Mouse (Mus musculus) CH12.LX (cell line): ENCODE measurements at regions not wholly inside any gene's neighbourhood (a gene's known extent, or its start where the extent isn't known, plus 50 kb on each side); places are given as distances from the start of the nearest gene placed in this dataset.

Experiments used
- DNase-seq: peaks from one replicate; pipeline ENCODE4 v3.0.0-alpha.2; 2013; ENCODE audit errors: extremely low read depth
- H3K27ac ChIP-seq: 2 replicates; pipeline ENCODE4 v1.5.1; 2012; ENCODE audit warnings: low read depth, mild to moderate bottlenecking, control low read depth, moderate library complexity; ENCODE audit not compliant: insufficient read depth
- H3K27me3 ChIP-seq: replicated peaks from 2 replicates; pipeline ENCODE3; 2012; ENCODE audit warnings: inconsistent platforms
- H3K36me3 ChIP-seq, 2 experiments: replicated peaks in 1 of 2; 2 replicates each; pipeline versions ENCODE3 to v1.6.1; 2012; ENCODE audit warnings: inconsistent platforms in 1 of 2, low read length in 1 of 2, mild to moderate bottlenecking in 1 of 2, mixed read lengths in 1 of 2, moderate library complexity in 1 of 2; ENCODE audit not compliant: control insufficient read depth in 1 of 2, insufficient read depth in 1 of 2
- H3K4me1 ChIP-seq, 2 experiments: 2 replicates each; pipeline ENCODE4 v1.6.1; 2012; ENCODE audit warnings: inconsistent platforms in 1 of 2, moderate library complexity in 1 of 2; ENCODE audit not compliant: insufficient read depth in 2 of 2, control insufficient read depth in 1 of 2
- H3K4me2 ChIP-seq: 2 replicates; pipeline ENCODE4 v1.6.1; 2012; ENCODE audit warnings: low read depth, mild to moderate bottlenecking, control low read depth; ENCODE audit not compliant: poor library complexity, insufficient read depth, severe bottlenecking
- H3K4me3 ChIP-seq, 3 experiments: fragments of 150-350 bp in 1 of 3; sonication (generic) in 1 of 3; replicated peaks in 1 of 3; 2 replicates each; pipeline versions ENCODE3 to v1.5.1; 2011 to 2012; ENCODE audit warnings: low read depth in 2 of 3, low read length in 2 of 3, mild to moderate bottlenecking in 2 of 3, moderate library complexity in 2 of 3, control low read depth in 1 of 3, improper control_type of control experiment in 1 of 3, inconsistent platforms in 1 of 3, mixed read lengths in 1 of 3; ENCODE audit not compliant: poor library complexity in 1 of 3
- H3K79me2 ChIP-seq: replicated peaks from 2 replicates; pipeline ENCODE4 v1.6.1; 2012; ENCODE audit warnings: mild to moderate bottlenecking, moderate library complexity; ENCODE audit not compliant: control insufficient read depth, poor library complexity, insufficient read depth, severe bottlenecking; ENCODE audit errors: extremely low read depth
- H3K9ac ChIP-seq: 2 replicates; pipeline ENCODE4 v1.6.1; 2012; ENCODE audit warnings: low read depth, mild to moderate bottlenecking, control low read depth, moderate library complexity; ENCODE audit not compliant: insufficient read depth
- H3K9me3 ChIP-seq: replicated peaks from 2 replicates; pipeline ENCODE3; 2012; ENCODE audit warnings: low read length, inconsistent platforms, mixed read lengths
- CHD1 ChIP-seq: IDR thresholded peaks from 2 replicates; pipeline ENCODE4 v1.6.1; 2012; ENCODE audit warnings: low read depth, low read length, improper control_type of control experiment, inconsistent platforms
- CTCF ChIP-seq, 2 experiments: IDR thresholded peaks in 1 of 2; conservative IDR thresholded peaks in 1 of 2; 2 replicates each; pipeline ENCODE4 v1.5.1; 2011 to 2012; ENCODE audit warnings: low read depth in 2 of 2, low read length in 2 of 2, improper control_type of control experiment in 1 of 2, inconsistent platforms in 1 of 2, mild to moderate bottlenecking in 1 of 2, moderate library complexity in 1 of 2
- ELF1 ChIP-seq: IDR thresholded peaks from 2 replicates; pipeline ENCODE4 v1.6.1; 2014; ENCODE audit warnings: low read depth, mild to moderate bottlenecking, inconsistent platforms, low read length, improper control_type of control experiment
- EP300 ChIP-seq: IDR thresholded peaks from 2 replicates; pipeline ENCODE4 v1.6.1; 2011; ENCODE audit warnings: low read length, improper control_type of control experiment
- GABPA ChIP-seq: IDR thresholded peaks from 2 replicates; pipeline ENCODE4 v1.6.1; 2012; ENCODE audit warnings: low read depth, low read length, improper control_type of control experiment, inconsistent platforms; ENCODE audit not compliant: insufficient replicate concordance
- HCFC1 ChIP-seq: IDR thresholded peaks from 2 replicates; pipeline ENCODE4 v1.6.1; 2012; ENCODE audit warnings: low read depth, mild to moderate bottlenecking, inconsistent platforms, low read length, improper control_type of control experiment
- JUND ChIP-seq: conservative IDR thresholded peaks from 2 replicates; pipeline ENCODE4 v1.6.1; 2011; ENCODE audit warnings: low read depth, low read length, improper control_type of control experiment
- KAT2A ChIP-seq: IDR thresholded peaks from 2 replicates; pipeline ENCODE4 v1.6.1; 2012; ENCODE audit warnings: low read length, improper control_type of control experiment, inconsistent platforms; ENCODE audit not compliant: insufficient replicate concordance
- MAFK ChIP-seq: IDR thresholded peaks from 2 replicates; pipeline ENCODE4 v1.6.1; 2011; ENCODE audit warnings: low read length, improper control_type of control experiment; ENCODE audit not compliant: insufficient replicate concordance
- MAZ ChIP-seq: IDR thresholded peaks from 2 replicates; pipeline ENCODE4 v1.6.1; 2012; ENCODE audit warnings: low read depth, mild to moderate bottlenecking, inconsistent platforms, low read length, improper control_type of control experiment, moderate library complexity
- MEF2A ChIP-seq: IDR thresholded peaks from 2 replicates; pipeline ENCODE4 v1.6.1; 2014; ENCODE audit warnings: low read depth, mild to moderate bottlenecking, inconsistent platforms, low read length, improper control_type of control experiment, borderline replicate concordance
- MXI1 ChIP-seq: IDR thresholded peaks from 2 replicates; pipeline ENCODE4 v1.6.1; 2011; ENCODE audit warnings: mild to moderate bottlenecking, low read depth, low read length, improper control_type of control experiment
- NRF1 ChIP-seq: IDR thresholded peaks from 2 replicates; pipeline ENCODE4 v1.6.1; 2014; ENCODE audit warnings: low read depth, mild to moderate bottlenecking, inconsistent platforms, low read length, improper control_type of control experiment, moderate library complexity
- PAX5 ChIP-seq: IDR thresholded peaks from 2 replicates; pipeline ENCODE4 v1.6.1; 2012; ENCODE audit warnings: low read length, inconsistent platforms, mixed read lengths
- POLR2A ChIP-seq: IDR thresholded peaks from 2 replicates; pipeline ENCODE4 v1.6.1; 2011; ENCODE audit warnings: low read depth, mild to moderate bottlenecking, improper control_type of control experiment, low read length
- POLR2AphosphoS2 ChIP-seq: IDR thresholded peaks from 2 replicates; pipeline ENCODE4 v1.6.1; 2011; ENCODE audit warnings: low read depth, low read length, improper control_type of control experiment
- RAD21 ChIP-seq: IDR thresholded peaks from 2 replicates; pipeline ENCODE4 v1.6.1; 2011; ENCODE audit warnings: low read depth, mild to moderate bottlenecking, low read length, improper control_type of control experiment, moderate library complexity
- RCOR1 ChIP-seq: conservative IDR thresholded peaks from 2 replicates; pipeline ENCODE4 v1.6.1; 2012; ENCODE audit warnings: low read depth, mild to moderate bottlenecking, inconsistent platforms, low read length, improper control_type of control experiment
- SIN3A ChIP-seq: IDR thresholded peaks from 2 replicates; pipeline ENCODE4 v1.6.1; 2012; ENCODE audit warnings: low read length, improper control_type of control experiment, inconsistent platforms
- SMC3 ChIP-seq: IDR thresholded peaks from 2 replicates; pipeline ENCODE4 v1.6.1; 2011; ENCODE audit warnings: low read depth, low read length, improper control_type of control experiment
- UBTF ChIP-seq: IDR thresholded peaks from 2 replicates; pipeline ENCODE4 v1.6.1; 2012; ENCODE audit warnings: low read depth, mild to moderate bottlenecking, inconsistent platforms, low read length, improper control_type of control experiment, moderate library complexity
- USF1 ChIP-seq: IDR thresholded peaks from 2 replicates; pipeline ENCODE4 v1.6.1; 2014; ENCODE audit warnings: low read depth, mild to moderate bottlenecking, inconsistent platforms, low read length, improper control_type of control experiment
- USF2 ChIP-seq: conservative IDR thresholded peaks from 2 replicates; pipeline ENCODE4 v1.6.1; 2011; ENCODE audit warnings: low read depth, low read length, improper control_type of control experiment
- ZNF384 ChIP-seq: IDR thresholded peaks from 2 replicates; pipeline ENCODE4 v1.6.1; 2012; ENCODE audit warnings: low read depth, low read length, improper control_type of control experiment, inconsistent platforms
- dilution Hi-C: fragments of 300-500 bp; cut with MboI; formaldehyde crosslinking; loops from 2 replicates; pipeline ENCODE4 v1.14.3; 2020; ENCODE audit warnings: low sequenced_read_pairs; ENCODE audit not compliant: extremely low pct_unique_long_range_greater_than_20kb, extremely low pct_ligation_motif_present
- in situ Hi-C: fragments of 300-500 bp; cut with MboI; formaldehyde crosslinking; loops from 3 replicates; pipeline ENCODE4 v1.14.3; 2019; ENCODE audit warnings: low sequenced_read_pairs, low pct_ligation_motif_present, low pct_unique_long_range_greater_than_20kb, mixed read lengths

DNA sequence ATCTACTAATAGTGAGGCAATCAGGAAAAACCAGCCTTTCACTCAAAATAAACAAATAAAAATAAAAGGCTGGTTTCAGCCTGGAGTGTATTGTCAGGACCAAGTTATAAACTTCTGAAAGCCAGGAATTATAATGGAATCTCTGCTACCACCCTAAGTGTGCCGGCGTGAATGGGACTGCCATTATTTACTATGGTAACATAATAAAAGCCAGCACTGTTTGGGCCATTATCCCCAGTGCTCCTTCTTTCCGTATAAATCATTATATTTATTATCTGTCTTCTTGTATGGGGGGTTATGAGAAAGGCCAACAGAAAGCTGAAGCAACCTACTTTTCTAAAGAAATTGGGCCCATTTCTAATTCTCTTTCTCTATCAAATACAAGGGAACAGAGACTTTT lies 347.1 kb downstream of the 9330182O14Rik start:
- H3K9me3 ChIP-seq: peaks cover 59% of the 10 kb centered on the region
- no peaks in the 10 kb centered on the region for H3K4me1 ChIP-seq
- no peak for TF ChIP-seq MAFK
- TF ChIP-seq USF2: no peak
- TF ChIP-seq RAD21: no peak
- TF ChIP-seq KAT2A: no peak
- TF ChIP-seq SMC3: no peak
- no peak for TF ChIP-seq PAX5
- no peak for TF ChIP-seq CTCF (conservative IDR thresholded peaks at IDR 0.05 in 1 of 2, IDR thresholded peaks at IDR 0.05 in 1 of 2; ENCODE audit: low read depth in 2 of 2, low read length in 2 of 2)
- no peak for TF ChIP-seq RCOR1
- no peak for TF ChIP-seq EP300
- TF ChIP-seq NRF1: no peak
- no peak for TF ChIP-seq POLR2AphosphoS2
- no peak for TF ChIP-seq MEF2A
- TF ChIP-seq USF1: no peak
- no peak for TF ChIP-seq GABPA
- TF ChIP-seq MXI1: no peak
- no peak for TF ChIP-seq POLR2A
- no peak for TF ChIP-seq CHD1
- no peak for TF ChIP-seq SIN3A
- TF ChIP-seq ZNF384: no peak
- no peak for TF ChIP-seq MAZ
- no peak for DNase-seq
- H3K4me3 ChIP-seq: no peak overlapping the region
- no peak overlapping the region for H3K9ac ChIP-seq
- H3K4me2 ChIP-seq: no peak overlapping the region
- no peaks in the 10 kb centered on the region for H3K36me3 ChIP-seq
- no peaks in the 10 kb centered on the region for H3K79me2 ChIP-seq
- H3K27ac ChIP-seq: no peak overlapping the region
- dilution Hi-C loops (no loop called here), in situ Hi-C loops (no loop called here)
- no peaks in the 10 kb centered on the region for H3K27me3 ChIP-seq

GRCm38 (mm10) chr15:40485997-40486396 lies 351.8 kb downstream of the 9330182O14Rik start:
- TF ChIP-seq ZNF384: no peak
- TF ChIP-seq MEF2A: no peak
- TF ChIP-seq POLR2A: no peak
- no peak for TF ChIP-seq UBTF
- TF ChIP-seq SMC3: no peak
- TF ChIP-seq PAX5: no peak
- no peak for TF ChIP-seq HCFC1
- TF ChIP-seq NRF1: no peak
- no peak for TF ChIP-seq CHD1
- TF ChIP-seq JUND: no peak
- no peak for TF ChIP-seq ELF1
- no peaks in the 10 kb centered on the region for H3K27me3 ChIP-seq
- peak overlapping the region in 1 of 3 experiments; percentile 16 for H3K4me3 ChIP-seq
- dilution Hi-C loops (no loop called here), in situ Hi-C loops (no loop called here)
- H3K36me3 ChIP-seq: no peaks in the 10 kb centered on the region
- no peak overlapping the region for H3K4me2 ChIP-seq
- DNase-seq: no peak
- no peak overlapping the region for H3K27ac ChIP-seq
- H3K4me1 ChIP-seq: no peaks in the 10 kb centered on the region
- peaks cover 47% of the 10 kb centered on the region for H3K9me3 ChIP-seq
- H3K79me2 ChIP-seq: no peaks in the 10 kb centered on the region
- no peak overlapping the region for H3K9ac ChIP-seq
